14 mouse cellular contexts compared by ENCODE assay signal in genomic region chr4:59319136-59319941, GRCm38 (mm10).
DNase-seq lines count a peak whose midpoint lies in the region; ATAC-seq lines count a peak whose summit lies in the region.
"Had no signal": no experiment of that assay in that cellular context is flagged by ENCODE, and none has a peak within 500 bp of the region (broad histone marks: within the 10 kb centered on the region; RNA-seq: fewer than 3 reads in every experiment).

No protein-coding gene starts in this region.

- 0 out of 2 replicates have a peak overlapping the region, but pooled peaks have one; percentile 15 for H3K27ac ChIP-seq in lung, embryonic 16.5 days (ENCODE audit: low read length)
- no peak overlapping the region for H3K27ac ChIP-seq in heart, embryonic 10.5 days
- H3K27ac ChIP-seq: midbrain, embryonic 15.5 days had no signal

- no peak overlapping the region for H3K4me2 ChIP-seq in lung, embryonic 16.5 days (ENCODE audit: low read depth, low read length)
- H3K4me2 ChIP-seq: midbrain, embryonic 15.5 days had no signal

- no peaks in the 10 kb centered on the region for H3K9me3 ChIP-seq in lung, embryonic 16.5 days (ENCODE audit: control insufficient read depth, low read length)
- H3K9me3 ChIP-seq in heart, embryonic 10.5 days: no peaks in the 10 kb centered on the region
- H3K9me3 ChIP-seq: midbrain, embryonic 15.5 days had no signal

- no peaks in the 10 kb centered on the region for H3K27me3 ChIP-seq in lung, embryonic 16.5 days (ENCODE audit: control insufficient read depth, insufficient read depth, low read depth, low read length)
- H3K27me3 ChIP-seq in splenic B cell, adult 2 months (ENCODE audit: control insufficient read depth, insufficient read depth, low read length, poor library complexity, severe bottlenecking): no peaks in the 10 kb centered on the region
- no peaks in the 10 kb centered on the region for H3K27me3 ChIP-seq in heart, embryonic 10.5 days (ENCODE audit: insufficient read depth, poor library complexity, severe bottlenecking)
- H3K27me3 ChIP-seq: midbrain, embryonic 15.5 days had no signal

- H3K9ac ChIP-seq in lung, embryonic 16.5 days (ENCODE audit: low read length): no peak overlapping the region
- H3K9ac ChIP-seq: midbrain, embryonic 15.5 days had no signal

- no peak overlapping the region for H3K4me3 ChIP-seq in lung, embryonic 16.5 days (ENCODE audit: low read length)
- no peak overlapping the region for H3K4me3 ChIP-seq in heart, embryonic 10.5 days
- H3K4me3 ChIP-seq: midbrain, embryonic 15.5 days had no signal

- ATAC-seq in lung, embryonic 16.5 days (ENCODE audit: low read depth): no peak
- peak; percentile 86 for ATAC-seq in CD4-positive, CD25-positive, alpha-beta regulatory T cell, adult 4 months
- peak; percentile 34 to 40; a peak in 2 of 4 replicates for ATAC-seq in hematopoietic stem cell, adult 5-6 weeks (replicated peaks in 1 of 2; ENCODE audit: insufficient read depth in 1 of 2, low FRiP score in 2 of 2, low TSS enrichment in 1 of 2, low read depth in 1 of 2, poor library complexity in 2 of 2, severe bottlenecking in 2 of 2)
- ATAC-seq: forebrain, embryonic 16.5 days; midbrain, embryonic 15.5 days had no signal

- WGBS in lung, embryonic 16.5 days: 57% methylated on average over 9 of the region's 9 CpGs
- 77% methylated on average over 9 of the region's 9 CpGs for WGBS in heart, embryonic 10.5 days

- H3K4me1 ChIP-seq in lung, embryonic 16.5 days (replicated peaks; ENCODE audit: control insufficient read depth, insufficient read depth, low read length): peaks cover 24% of the 10 kb centered on the region
- peaks cover 41% of the 10 kb centered on the region for H3K4me1 ChIP-seq in heart, embryonic 10.5 days

- DNase-seq in lung, postnatal 36 days: no peak
- DNase-seq in splenic B cell, adult 2 months (ENCODE audit: low read depth, low spot score): peak; percentile 81
- DNase-seq in left cerebral cortex, postnatal 4 days: no peak
- DNase-seq in heart, embryonic 10.5 days (ENCODE audit: low spot score): no peak
- DNase-seq in gastrocnemius, postnatal 14 days: no peak
- DNase-seq: heart, adult 18-20 months; kidney, adult 9 months; right cerebral cortex, adult 18-20 months; thymus, adult 2 months had no signal

- no peaks in the 10 kb centered on the region for H3K36me3 ChIP-seq in lung, embryonic 16.5 days (ENCODE audit: control insufficient read depth, insufficient read depth, low read length)
- H3K36me3 ChIP-seq in splenic B cell, adult 2 months (ENCODE audit: control insufficient read depth, insufficient read depth, low read length, poor library complexity, severe bottlenecking): peaks cover 7% of the 10 kb centered on the region; the same call in 1 of the 2 replicates
- peaks cover 5% of the 10 kb centered on the region; the same call in 1 of the 2 replicates for H3K36me3 ChIP-seq in heart, embryonic 10.5 days
- H3K36me3 ChIP-seq: midbrain, embryonic 15.5 days had no signal

- intact Hi-C loops in left cerebral cortex, postnatal 4 days (cut with DNase I): no loop called here
- intact Hi-C loops in gastrocnemius, postnatal 14 days (cut with DNase I; ENCODE audit: low total_unique reads): no loop called here
